ENCODE assay signal across 19 mouse cellular contexts in the genomic region with DNA sequence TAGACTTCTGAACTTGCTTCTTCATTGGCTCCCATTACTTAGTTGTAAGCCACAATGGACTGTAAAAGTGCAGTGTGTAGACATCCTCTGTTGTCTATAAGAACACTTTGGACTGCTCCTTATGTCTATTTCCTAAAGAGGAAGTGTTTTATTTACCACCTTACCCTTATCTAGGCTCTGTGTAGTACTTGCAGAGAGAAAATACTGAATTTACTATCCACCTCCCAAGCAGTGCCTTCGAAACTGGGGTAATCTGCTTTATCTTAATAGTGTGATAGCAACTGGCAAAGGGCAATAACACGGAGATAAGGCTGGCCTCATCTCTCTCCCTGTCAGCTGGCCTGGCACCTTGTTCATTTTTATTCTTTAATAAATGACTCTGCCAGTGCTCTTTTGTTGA.
"Had no signal": no experiment of that assay in that cellular context is flagged by ENCODE, and none has a peak within 500 bp of the region (broad histone marks: within the 10 kb centered on the region; RNA-seq: fewer than 3 reads in every experiment).

No protein-coding gene starts in this region.

- H3K4me2 ChIP-seq: lung, embryonic 14.5 days; midbrain, embryonic 12.5 days; neural tube, embryonic 13.5 days; neural tube, embryonic 15.5 days had no signal

- H3K4me1 ChIP-seq: midbrain, embryonic 10.5 days; midbrain, embryonic 12.5 days; neural tube, embryonic 15.5 days had no signal

- ATAC-seq: midbrain, embryonic 16.5 days had no signal

- H3K27ac ChIP-seq: midbrain, embryonic 10.5 days; midbrain, embryonic 12.5 days; neural tube, embryonic 13.5 days; neural tube, embryonic 15.5 days had no signal

- H3K4me3 ChIP-seq: midbrain, embryonic 10.5 days; midbrain, embryonic 12.5 days; myocyte; neural tube, embryonic 13.5 days; neural tube, embryonic 15.5 days had no signal

- H3K27me3 ChIP-seq: midbrain, embryonic 12.5 days; neural tube, embryonic 13.5 days; neural tube, embryonic 15.5 days had no signal

- H3K9me3 ChIP-seq: midbrain, embryonic 10.5 days; midbrain, embryonic 12.5 days; neural tube, embryonic 13.5 days; neural tube, embryonic 15.5 days had no signal

- H3K9ac ChIP-seq: lung, embryonic 14.5 days; midbrain, embryonic 12.5 days; neural tube, embryonic 13.5 days; neural tube, embryonic 15.5 days had no signal

- H3K36me3 ChIP-seq: midbrain, embryonic 10.5 days; midbrain, embryonic 12.5 days; neural tube, embryonic 13.5 days; neural tube, embryonic 15.5 days had no signal

- DNase-seq: lung, adult 18-20 months; lung, embryonic 14.5 days; lung, postnatal 10 days; lung, postnatal 4 days; midbrain, embryonic 14.5 days; retina, postnatal 1 day; right cerebral cortex, adult 18-20 months; right cerebral cortex, postnatal 25 days; right cerebral cortex, postnatal 4 days; spleen, adult 18-20 months; thymus, adult 18-20 months; thymus, postnatal 14 days; thymus, postnatal 36 days had no signal
